Mouse (Mus musculus) urinary bladder, postnatal 4 days (tissue): Measurements from ENCODE around the gene Olfr985.

Experiments
- DNase-seq, 2 experiments: peaks; one replicate each; pipeline ENCODE4 v3.0.0; 2021 to 2022; ENCODE audit warnings: low spot score in 2 of 2

Olfr985 gene

DNA sequence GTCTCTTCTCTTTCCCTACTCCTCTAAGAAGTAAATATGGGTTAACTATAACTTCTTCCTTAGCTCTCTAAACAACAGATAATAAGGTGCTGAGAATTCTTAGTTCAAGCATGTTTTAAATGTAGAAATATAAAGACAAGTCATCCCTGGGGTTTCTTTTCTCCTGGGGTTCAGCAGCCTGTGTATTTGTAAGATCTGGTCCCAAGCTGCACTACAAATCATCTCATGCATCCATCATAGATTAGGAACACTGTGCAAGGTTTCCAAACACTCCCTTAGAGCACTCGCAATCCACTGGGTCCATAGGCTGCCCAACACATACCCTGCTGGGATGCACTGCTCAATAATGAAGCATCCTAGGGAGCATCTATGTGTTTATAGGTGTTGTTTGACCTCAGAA lies at the start of gene Olfr985:
Olfr985 (minus strand) TSS at position 101 of the 400 bp plus-strand sequence.
- no peak for DNase-seq

DNA sequence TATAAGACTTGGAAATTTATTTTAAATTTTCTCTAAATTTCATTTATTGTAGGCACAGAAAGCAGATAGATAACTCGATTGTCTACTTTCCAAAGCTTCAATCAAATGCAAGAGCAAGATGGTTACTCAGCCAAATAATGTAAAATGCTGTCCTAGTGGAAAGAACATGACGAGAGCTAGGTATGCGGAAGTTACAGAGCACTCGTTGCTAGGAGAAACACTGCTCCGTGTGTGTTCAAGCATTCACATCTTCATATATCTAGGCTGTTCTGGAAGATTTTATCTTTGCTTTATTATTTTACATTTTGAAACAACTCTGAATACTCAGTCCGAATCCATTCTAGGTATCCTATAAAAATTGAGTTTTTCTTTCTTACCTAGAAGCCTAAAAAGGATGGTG lies 47.0 kb upstream of the Olfr985 start:
- no peak for DNase-seq

DNA sequence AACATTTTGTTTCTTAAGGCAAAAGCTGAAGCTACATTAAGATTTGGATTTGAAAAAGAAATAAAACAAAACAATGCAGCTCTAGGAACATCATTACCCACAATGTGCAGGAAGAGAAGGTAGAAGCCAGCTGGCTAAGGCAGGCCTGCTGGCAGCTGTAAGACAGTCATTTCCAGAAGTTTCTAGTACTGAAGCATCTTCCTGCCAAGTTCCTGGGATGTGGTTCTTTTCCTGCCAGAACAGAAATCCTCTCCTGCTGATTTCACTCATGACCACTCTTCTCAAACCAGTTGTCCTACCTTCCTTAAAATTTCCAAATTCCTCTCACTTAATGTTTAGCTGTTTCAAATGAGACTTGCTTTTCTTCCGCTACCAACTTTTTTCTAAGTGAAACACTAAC lies 36.5 kb upstream of the Olfr985 start:
- peak in 1 of 2 experiments; percentile 20 for DNase-seq

DNA sequence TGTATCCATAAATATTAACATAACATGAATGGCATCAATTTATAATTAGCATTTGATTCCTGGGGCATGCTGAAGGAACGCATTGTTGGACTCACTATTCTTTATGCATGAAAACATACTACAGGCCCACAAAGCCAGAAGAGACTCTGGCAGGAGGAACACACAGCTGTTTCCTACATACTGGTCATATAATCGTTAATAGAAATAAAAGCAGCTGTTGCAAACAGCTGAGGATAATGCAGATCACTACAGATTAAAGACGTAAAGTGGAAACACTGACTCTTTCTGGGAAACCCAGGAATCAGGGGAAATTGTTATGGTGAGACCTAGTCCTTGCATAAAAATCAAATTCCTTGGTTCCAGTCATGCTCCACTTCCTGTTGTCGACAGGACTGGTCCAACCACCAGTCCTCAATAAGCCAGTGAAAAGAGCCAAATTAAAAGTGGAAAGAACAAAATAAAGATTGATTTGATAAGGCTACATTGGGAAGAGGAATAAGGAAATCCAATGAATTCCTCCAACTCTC lies 25.2 kb upstream of the Olfr985 start:
- DNase-seq: no peak

DNA sequence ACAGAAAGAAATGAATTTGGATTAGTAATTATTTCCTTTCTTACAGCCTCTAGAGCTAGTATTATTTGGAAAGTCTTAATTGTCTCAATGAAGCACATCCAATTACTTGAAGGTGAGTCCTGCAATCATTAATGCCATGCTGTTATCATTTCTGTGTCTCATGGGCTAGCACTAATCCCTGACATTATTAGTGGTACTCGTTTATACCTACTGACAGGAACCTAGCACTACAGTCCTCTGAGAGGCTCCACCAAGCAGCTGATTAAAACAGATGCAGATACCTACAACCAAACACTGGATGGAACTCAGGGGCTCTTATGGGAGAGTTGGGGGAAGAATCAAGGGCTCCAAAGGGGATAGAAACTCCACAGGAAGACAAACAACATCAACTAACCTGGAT lies 11.6 kb upstream of the Olfr985 start:
- DNase-seq: no peak

DNA sequence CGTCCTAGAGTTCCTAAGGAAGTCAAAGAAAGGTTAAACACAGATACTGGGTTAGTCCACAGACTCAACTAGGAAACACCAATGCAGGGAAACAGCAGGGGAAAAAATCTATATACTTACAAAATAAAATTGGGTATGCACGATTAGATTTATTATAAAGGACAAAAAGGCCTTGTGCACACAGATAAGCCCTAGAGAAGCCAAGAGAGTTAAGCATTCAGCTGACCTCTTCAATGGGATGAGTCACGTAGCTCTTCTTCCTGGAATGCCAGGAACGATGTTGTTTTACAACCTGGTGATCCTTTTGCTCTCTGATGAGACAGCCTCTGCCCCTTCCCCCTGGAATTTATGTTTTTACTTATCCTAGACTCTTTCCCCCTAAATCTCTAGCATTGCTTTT lies 9.5 kb upstream of the Olfr985 start:
- DNase-seq: no peak

DNA sequence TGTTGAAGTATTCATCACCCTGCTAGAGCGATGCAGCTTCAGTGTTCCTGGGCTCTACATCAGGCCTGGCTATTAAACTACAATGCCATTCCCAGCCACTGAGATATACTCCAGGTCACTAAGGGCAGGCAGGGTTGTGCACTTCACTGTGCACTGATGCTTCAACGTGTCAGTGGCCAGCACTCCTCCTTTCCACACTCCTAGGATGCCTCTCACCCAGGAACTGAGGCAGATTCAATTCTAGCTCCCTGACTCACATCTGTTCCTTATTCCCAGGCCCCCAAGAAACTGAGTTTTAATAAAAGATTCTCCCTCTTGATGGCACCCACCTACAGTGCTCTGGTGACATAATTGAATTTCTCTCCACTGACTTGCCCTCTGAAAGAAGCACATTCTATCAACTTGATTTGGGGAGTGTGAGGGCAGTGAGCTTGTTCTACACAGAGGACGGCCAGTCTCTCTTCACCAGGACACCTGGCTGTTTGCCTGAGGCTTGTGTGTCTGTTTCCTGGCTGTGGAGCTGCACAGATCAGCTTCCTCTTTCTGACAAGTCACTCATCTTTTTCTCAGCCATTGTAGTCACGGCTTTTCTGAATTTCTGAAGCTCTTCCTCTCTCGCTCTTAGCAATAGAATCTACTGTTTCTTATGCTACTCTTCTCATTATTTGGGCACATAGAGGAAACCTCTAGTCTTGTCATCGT lies 7.2 kb upstream of the Olfr985 start:
- DNase-seq: no peak

DNA sequence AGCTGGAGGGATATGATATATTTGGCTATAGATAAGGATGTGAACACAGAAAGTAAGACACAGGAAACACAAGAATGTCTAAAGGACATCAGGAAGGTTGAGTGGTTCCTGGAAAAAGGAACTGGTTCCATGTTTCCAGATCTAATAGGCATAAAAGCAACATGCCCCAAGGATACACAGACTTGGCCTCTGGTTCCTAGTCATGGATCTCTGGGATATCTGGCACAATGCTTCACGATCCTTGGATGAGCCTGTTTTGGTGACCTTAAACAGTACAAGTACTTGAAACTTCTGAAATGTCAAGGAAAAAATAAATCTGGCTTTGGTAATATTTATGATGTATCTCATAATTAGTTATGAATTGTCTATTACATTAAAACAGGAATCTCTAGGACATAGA lies 572 bp upstream of the Olfr985 start:
- DNase-seq: no peak

DNA sequence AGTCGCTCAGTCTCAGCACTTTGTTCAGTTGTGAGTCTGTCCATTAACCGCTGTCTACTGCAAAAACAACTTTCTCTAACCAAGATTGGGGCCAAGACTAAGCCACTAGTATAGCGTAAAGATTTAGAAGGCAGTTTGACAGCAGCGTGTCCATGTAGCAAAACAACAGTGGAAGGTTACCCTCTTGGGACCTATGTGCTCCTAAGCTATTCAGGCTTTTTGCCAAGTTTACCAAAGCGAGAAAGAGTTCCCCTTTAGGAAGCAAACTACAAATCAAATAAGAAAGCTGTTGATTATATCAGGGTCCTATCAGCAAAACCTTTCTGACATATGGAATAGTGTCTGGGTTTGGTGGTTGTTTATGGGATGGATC lies 12.7 kb downstream of the Olfr985 start:
- no peak for DNase-seq

DNA sequence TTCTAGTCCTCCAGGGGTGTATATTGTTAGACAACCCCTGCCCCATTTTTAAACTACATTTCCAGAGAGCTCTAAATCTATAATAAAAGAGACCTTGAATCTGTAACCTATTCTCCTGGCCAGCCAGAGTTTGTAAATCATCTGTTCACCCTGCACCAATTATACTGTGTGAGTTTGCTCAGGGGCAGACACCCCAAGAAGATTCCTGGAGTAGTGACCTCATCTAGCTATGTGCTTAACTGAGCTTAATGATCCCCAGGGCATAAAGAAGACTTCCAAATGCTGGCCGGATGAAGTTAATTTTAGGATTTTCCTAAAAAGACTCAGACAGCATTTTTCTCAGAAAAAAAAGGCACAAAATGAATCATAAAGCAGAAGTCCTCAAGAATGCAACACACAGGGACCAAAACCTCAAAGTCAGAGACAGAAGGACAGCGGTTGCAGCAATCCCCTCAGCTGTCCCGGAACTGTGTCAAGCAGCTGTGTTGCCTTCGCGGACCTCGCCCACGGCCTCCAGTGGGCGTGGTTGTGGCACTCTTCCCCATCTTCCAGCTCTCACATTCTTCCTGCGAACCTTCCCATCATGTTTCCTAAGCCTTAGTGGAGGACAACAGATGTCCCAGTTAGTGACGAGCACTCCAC lies 13.2 kb downstream of the Olfr985 start:
- DNase-seq: peak; percentile 63 to 69

DNA sequence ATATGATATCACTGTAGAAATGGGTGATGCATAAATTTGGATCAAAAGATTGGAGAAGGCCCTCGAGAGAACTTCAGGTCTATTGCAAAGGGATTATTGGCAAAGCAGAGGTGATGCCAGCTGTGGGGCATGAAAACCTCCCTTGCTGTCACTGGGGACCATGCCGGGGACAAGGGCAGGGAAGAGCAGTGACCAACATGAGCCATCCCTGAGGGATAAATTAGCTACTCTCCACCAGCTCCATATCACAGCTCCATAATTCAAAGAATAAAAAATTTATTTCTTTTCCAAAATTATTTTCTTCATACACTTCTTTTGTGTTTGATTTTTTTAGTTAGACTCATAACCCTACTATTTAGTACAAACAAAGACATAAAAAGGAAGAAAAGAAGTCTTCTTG lies 15.9 kb downstream of the Olfr985 start, which contains the start of gene Olfr984:
Olfr984 (minus strand) TSS at position 101 of the 400 bp plus-strand sequence.
- no peak for DNase-seq

DNA sequence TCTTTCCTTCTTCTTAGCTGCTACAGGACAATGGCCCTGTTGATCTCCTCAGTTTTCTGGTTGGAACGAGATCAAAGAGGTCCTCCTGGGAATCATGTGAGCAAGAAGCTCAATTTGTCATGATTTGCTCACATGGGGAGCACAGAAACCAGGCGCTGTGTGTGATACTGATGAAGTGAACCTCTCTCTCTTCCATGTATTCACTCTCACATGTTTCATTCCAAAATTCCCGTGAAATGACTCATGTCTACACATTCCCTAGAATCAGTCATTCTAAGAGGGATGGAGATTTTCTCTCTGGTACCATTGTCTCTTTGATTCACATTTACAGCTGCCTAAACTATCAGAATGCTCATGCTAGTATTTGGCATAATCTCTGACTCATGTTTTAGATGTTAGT lies 35.2 kb downstream of the Olfr985 start:
- no peak for DNase-seq

DNA sequence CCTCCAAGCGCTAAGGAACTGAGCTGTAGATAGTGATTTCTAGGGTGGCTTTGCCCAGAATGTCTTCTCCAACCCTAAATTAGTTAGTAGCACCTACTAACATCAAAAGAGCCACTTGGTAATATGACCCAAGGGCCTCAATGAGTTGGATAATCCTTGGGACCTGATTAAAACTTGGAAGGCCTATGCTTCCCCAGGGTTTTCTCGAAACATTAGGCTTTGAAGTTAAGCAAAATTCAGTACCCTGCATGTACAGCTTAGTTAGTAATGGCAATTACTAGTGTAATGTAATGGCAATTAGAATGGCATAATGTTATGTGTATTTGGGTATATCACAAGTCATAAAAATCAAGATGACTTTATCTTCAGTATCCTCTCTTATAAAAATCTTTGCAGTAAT lies 36.5 kb downstream of the Olfr985 start, which contains the start of gene Olfr983:
Olfr983 (minus strand) TSS at position 101 of the 400 bp plus-strand sequence.
- DNase-seq: no peak
